Mouse (Mus musculus) forebrain, embryonic 15.5 days (tissue): ENCODE measurements around the gene Zcchc17. TPM values are rescaled to one million over a fixed set of nuclear protein-coding genes. Genes with fewer than 3 reads are reported as not detected.
A peak's percentile ranks its signal among the peaks of the same experiment; 100 is the strongest.

Source experiments
- ATAC-seq: fragments of 200-750 bp; cut with Nextera tagmentation; replicated peaks from 2 replicates; pipeline ENCODE4 v1.8.0; 2017; ENCODE audit warnings: mild to moderate bottlenecking, moderate TSS enrichment, moderate library complexity
- H3K27ac ChIP-seq: fragments of 300-500 bp; sonication (generic); replicated peaks from 2 replicates; pipeline ENCODE4 v1.5.1; 2015; ENCODE audit warnings: mild to moderate bottlenecking, inconsistent platforms
- H3K27me3 ChIP-seq: fragments of 300-500 bp; sonication (generic); 2 replicates; pipeline ENCODE4 v1.6.1; 2015; ENCODE audit warnings: inconsistent platforms
- H3K36me3 ChIP-seq: fragments of 300-500 bp; sonication (generic); 2 replicates; pipeline ENCODE4 v1.6.1; 2015; ENCODE audit warnings: mild to moderate bottlenecking, inconsistent platforms
- H3K4me1 ChIP-seq: fragments of 300-500 bp; sonication (generic); 2 replicates; pipeline ENCODE4 v1.6.1; 2015; ENCODE audit warnings: inconsistent platforms
- H3K4me2 ChIP-seq: fragments of 300-500 bp; sonication (generic); replicated peaks from 2 replicates; pipeline ENCODE4 v1.6.1; 2015; ENCODE audit warnings: mild to moderate bottlenecking, inconsistent platforms
- H3K4me3 ChIP-seq: fragments of 300-500 bp; sonication (generic); 2 replicates; pipeline ENCODE4 v1.5.1; 2015; ENCODE audit warnings: mild to moderate bottlenecking, inconsistent platforms
- H3K9ac ChIP-seq: fragments of 300-500 bp; sonication (generic); replicated peaks from 2 replicates; pipeline ENCODE4 v1.6.1; 2015; ENCODE audit warnings: mild to moderate bottlenecking, inconsistent platforms
- H3K9me3 ChIP-seq: fragments of 300-500 bp; sonication (generic); 2 replicates; pipeline ENCODE4 v1.6.1; 2016; ENCODE audit warnings: inconsistent platforms
- WGBS: fragments of 180-500 bp; shearing (Covaris S2); methylation state at CpG from one replicate; pipeline ENCODE4 v1.1.7; 2015; ENCODE audit warnings: mixed read lengths; 5-methylcytosine and 5-hydroxymethylcytosine counted together
- polyA plus RNA-seq: library from polyadenylated mRNA; unstranded; fragments of >200 nt; fragmentation: Nextera tagmentation; extraction: Ambion mirVana; gene quantifications from 2 replicates; pipeline ENCODE4 v1.2.1, GENCODE M21; 2015

The Zcchc17 gene
- polyA plus RNA-seq, 1 experiment from 2014 or later: 84.3 TPM

GRCm38 (mm10) chr4:130275016-130275822 is 84.5 kb downstream of the Zcchc17 start:
- H3K36me3 ChIP-seq: no peaks in the 10 kb centered on the region
- 1% methylated on average over 59 of the region's 62 CpGs for WGBS
- ATAC-seq: peak; percentile 47
- H3K4me1 ChIP-seq: peaks cover 39% of the 10 kb centered on the region
- no peaks in the 10 kb centered on the region for H3K27me3 ChIP-seq
- H3K4me3 ChIP-seq: peak overlapping the region; percentile 94
- no peaks in the 10 kb centered on the region for H3K9me3 ChIP-seq
- peak overlapping the region; percentile 98 for H3K27ac ChIP-seq
- H3K4me2 ChIP-seq: peak overlapping the region; percentile 70
- H3K9ac ChIP-seq: peak overlapping the region; percentile 99

- peak overlapping the region; percentile 99 for H3K9ac ChIP-seq
- under 1% methylated on average over 27 of the region's 29 CpGs for WGBS
- peak overlapping the region; percentile 98 for H3K27ac ChIP-seq
- no peaks in the 10 kb centered on the region for H3K9me3 ChIP-seq
- H3K36me3 ChIP-seq: no peaks in the 10 kb centered on the region
- peak; percentile 87 for ATAC-seq
- H3K27me3 ChIP-seq: no peaks in the 10 kb centered on the region
- peak overlapping the region; percentile 70 for H3K4me2 ChIP-seq
- peaks cover 39% of the 10 kb centered on the region for H3K4me1 ChIP-seq
- peak overlapping the region; percentile 94 for H3K4me3 ChIP-seq
Observed at GRCm38 (mm10) chr4:130274346-130275015, 85.3 kb downstream of the Zcchc17 start.

GRCm38 (mm10) chr4:130273698-130274345 is 85.9 kb downstream of the Zcchc17 start:
- Histone ChIP-seq H3K9me3 (no peaks in the 10 kb centered on the region), H3K27me3 (no peaks in the 10 kb centered on the region), H3K4me2 (peak overlapping the region; percentile 70), H3K36me3 (no peaks in the 10 kb centered on the region), H3K4me1 (peaks cover 39% of the 10 kb centered on the region), H3K9ac (peak overlapping the region; percentile 99), H3K4me3 (peak overlapping the region; percentile 94), H3K27ac (peak overlapping the region; percentile 98)
- peak; percentile 49 for ATAC-seq
- 1% methylated on average over 12 of the region's 12 CpGs for WGBS

GRCm38 (mm10) chr4:130270611-130271347 is 89.0 kb downstream of the Zcchc17 start:
- Histone ChIP-seq H3K4me2 (no peak overlapping the region), H3K9me3 (no peaks in the 10 kb centered on the region), H3K4me3 (no peak overlapping the region), H3K27ac (peak overlapping the region; percentile 75), H3K27me3 (no peaks in the 10 kb centered on the region), H3K9ac (no peak overlapping the region), H3K36me3 (no peaks in the 10 kb centered on the region), H3K4me1 (peaks cover 43% of the 10 kb centered on the region)
- WGBS: 77% methylated on average over 6 of the region's 6 CpGs
- ATAC-seq: no peak

- H3K9me3 ChIP-seq: no peaks in the 10 kb centered on the region
- no peaks in the 10 kb centered on the region for H3K27me3 ChIP-seq
- no peak overlapping the region for H3K9ac ChIP-seq
- no peak for ATAC-seq
- H3K4me1 ChIP-seq: peaks cover 41% of the 10 kb centered on the region
- H3K4me3 ChIP-seq: no peak overlapping the region
- H3K4me2 ChIP-seq: no peak overlapping the region
- 68% methylated on average over 8 of the region's 8 CpGs for WGBS
- peak overlapping the region; percentile 75 for H3K27ac ChIP-seq
- no peaks in the 10 kb centered on the region for H3K36me3 ChIP-seq
Observed at GRCm38 (mm10) chr4:130270089-130270488, 89.7 kb downstream of the Zcchc17 start.

- Histone ChIP-seq H3K36me3 (no peaks in the 10 kb centered on the region), H3K4me2 (no peak overlapping the region), H3K4me3 (no peak overlapping the region), H3K4me1 (peaks cover 52% of the 10 kb centered on the region), H3K9ac (no peak overlapping the region), H3K27me3 (no peaks in the 10 kb centered on the region), H3K9me3 (no peaks in the 10 kb centered on the region), H3K27ac (no peak overlapping the region)
- ATAC-seq: no peak
- 91% methylated on average over 10 of the region's 10 CpGs for WGBS
Observed at GRCm38 (mm10) chr4:130268736-130269135, 91.0 kb downstream of the Zcchc17 start.

GRCm38 (mm10) chr4:130267069-130267468 is 92.7 kb downstream of the Zcchc17 start:
- Histone ChIP-seq H3K4me2 (no peak overlapping the region), H3K27me3 (no peaks in the 10 kb centered on the region), H3K9me3 (no peaks in the 10 kb centered on the region), H3K9ac (no peak overlapping the region), H3K4me1 (peaks cover 35% of the 10 kb centered on the region), H3K27ac (no peak overlapping the region), H3K36me3 (peaks cover 15% of the 10 kb centered on the region), H3K4me3 (no peak overlapping the region)
- WGBS: 81% methylated on average over 7 of the region's 7 CpGs
- ATAC-seq: no peak

- no peak for ATAC-seq
- Histone ChIP-seq H3K4me1 (peaks cover 30% of the 10 kb centered on the region), H3K9me3 (no peaks in the 10 kb centered on the region), H3K27me3 (no peaks in the 10 kb centered on the region), H3K9ac (no peak overlapping the region), H3K36me3 (peaks cover 17% of the 10 kb centered on the region), H3K27ac (no peak overlapping the region), H3K4me2 (no peak overlapping the region), H3K4me3 (no peak overlapping the region)
- 46% methylated on average over 9 of the region's 9 CpGs for WGBS
Observed at GRCm38 (mm10) chr4:130266601-130267000, 93.1 kb downstream of the Zcchc17 start.

Other genes with a start within 250 kb of the Zcchc17 start
- 0.27 and 0.38 TPM in 2 replicates for gene Hcrtr1, start 220.6 kb downstream of the Zcchc17 start, polyA plus RNA-seq
- 3.7 and 5.6 TPM in 2 replicates for gene Tinagl1, start 184.8 kb downstream of the Zcchc17 start, polyA plus RNA-seq
- 0.15 and 0.34 TPM in 2 replicates for gene Gm853, start 137.5 kb downstream of the Zcchc17 start, polyA plus RNA-seq
- gene Serinc2, start 80.7 kb downstream of the Zcchc17 start, polyA plus RNA-seq: 87.4 and 97.3 TPM in 2 replicates
- 95.6 and 102 TPM in 2 replicates for gene Fabp3, start 51.3 kb downstream of the Zcchc17 start, polyA plus RNA-seq
- 0.55 and 1.1 TPM in 2 replicates for gene Gm10570, start 51.3 kb downstream of the Zcchc17 start, polyA plus RNA-seq
- gene Snrnp40, start 189 bp upstream of the Zcchc17 start, polyA plus RNA-seq: 135 and 148 TPM in 2 replicates
- gene Nkain1, start 214.2 kb upstream of the Zcchc17 start, polyA plus RNA-seq: 9.3 TPM in 2 replicates